In genomic region chr19:3667155-3667895, GRCm38 (mm10) we compare ENCODE assay signal across 8 mouse cellular contexts. TPM values are rescaled to one million over a fixed set of nuclear protein-coding genes. Genes with fewer than 3 reads are reported as not detected.
A peak's percentile ranks its signal among the peaks of the same experiment; 100 is the strongest.
DNase-seq lines count a peak whose midpoint lies in the region; ATAC-seq and TF ChIP-seq lines count a peak whose summit lies in the region.
"Had no signal": no experiment of that assay in that cellular context is flagged by ENCODE, and none has a peak within 500 bp of the region (broad histone marks: within the 10 kb centered on the region; RNA-seq: fewer than 3 reads in every experiment).

No protein-coding gene starts in this region.

- TF ChIP-seq CTCF in intestine, postnatal 0 days (IDR thresholded peaks at IDR 0.05; ENCODE audit: low read depth): no peak

- H3K27me3 ChIP-seq in intestine, embryonic 16.5 days (replicated peaks; ENCODE audit: control insufficient read depth, insufficient read depth, low read length): no peaks in the 10 kb centered on the region
- H3K27me3 ChIP-seq in intestine, postnatal 0 days (replicated peaks; ENCODE audit: control insufficient read depth, insufficient read depth, low read length): no peaks in the 10 kb centered on the region
- H3K27me3 ChIP-seq in embryonic facial prominence, embryonic 15.5 days: no peaks in the 10 kb centered on the region
- H3K27me3 ChIP-seq in midbrain, embryonic 16.5 days (ENCODE audit: control insufficient read depth, insufficient read depth, low read depth, low read length): no peaks in the 10 kb centered on the region

- no peak overlapping the region for H3K4me2 ChIP-seq in intestine, embryonic 16.5 days (ENCODE audit: low read depth, low read length)
- no peak overlapping the region for H3K4me2 ChIP-seq in intestine, postnatal 0 days (replicated peaks; ENCODE audit: low read depth)
- H3K4me2 ChIP-seq in embryonic facial prominence, embryonic 15.5 days (replicated peaks): no peak overlapping the region
- H3K4me2 ChIP-seq in midbrain, embryonic 16.5 days (ENCODE audit: low read length): no peak overlapping the region

- peak; percentile 83 for DNase-seq in adipocyte (ENCODE audit: low spot score)
- peak; percentile 47 to 63 for DNase-seq in kidney, postnatal 4 days
- DNase-seq in embryo, embryonic 11 days: no peak

- H3K36me3 ChIP-seq in intestine, embryonic 16.5 days (ENCODE audit: control insufficient read depth, insufficient read depth, low read length): no peaks in the 10 kb centered on the region
- no peaks in the 10 kb centered on the region for H3K36me3 ChIP-seq in intestine, postnatal 0 days (ENCODE audit: control insufficient read depth, insufficient read depth)
- H3K36me3 ChIP-seq in embryonic facial prominence, embryonic 15.5 days: peaks cover 11% of the 10 kb centered on the region
- no peaks in the 10 kb centered on the region for H3K36me3 ChIP-seq in midbrain, embryonic 16.5 days (ENCODE audit: control insufficient read depth, insufficient read depth, low read length)

- peaks cover 48% of the 10 kb centered on the region for H3K4me1 ChIP-seq in intestine, embryonic 16.5 days (ENCODE audit: control insufficient read depth, insufficient read depth, low read length)
- no peaks in the 10 kb centered on the region; the same call in 1 of the 2 replicates for H3K4me1 ChIP-seq in intestine, postnatal 0 days (replicated peaks; ENCODE audit: control insufficient read depth, insufficient read depth, low read length)
- H3K4me1 ChIP-seq in embryonic facial prominence, embryonic 15.5 days: peaks cover 74% of the 10 kb centered on the region
- H3K4me1 ChIP-seq in midbrain, embryonic 16.5 days (ENCODE audit: control insufficient read depth, insufficient read depth, low read length): no peaks in the 10 kb centered on the region

- H3K4me3 ChIP-seq in intestine, embryonic 16.5 days (ENCODE audit: low read length): no peak overlapping the region
- H3K4me3 ChIP-seq in intestine, postnatal 0 days (ENCODE audit: low read depth, low read length): no peak overlapping the region
- no peak overlapping the region for H3K4me3 ChIP-seq in embryonic facial prominence, embryonic 15.5 days (replicated peaks)
- H3K4me3 ChIP-seq in midbrain, embryonic 16.5 days (ENCODE audit: low read depth, low read length): no peak overlapping the region
- H3K4me3 ChIP-seq: midbrain, embryonic 10.5 days had no signal

- ATAC-seq in intestine, embryonic 16.5 days: no peak
- no peak for ATAC-seq in intestine, postnatal 0 days
- ATAC-seq in embryonic facial prominence, embryonic 15.5 days (ENCODE audit: insufficient number of reproducible peaks, low FRiP score, low TSS enrichment, low read depth): no peak
- ATAC-seq in midbrain, embryonic 16.5 days: no peak

- H3K9ac ChIP-seq in intestine, embryonic 16.5 days (ENCODE audit: low read depth, low read length): no peak overlapping the region
- H3K9ac ChIP-seq in intestine, postnatal 0 days (ENCODE audit: low read depth, low read length): no peak overlapping the region
- H3K9ac ChIP-seq in embryonic facial prominence, embryonic 15.5 days: no peak overlapping the region
- no peak overlapping the region for H3K9ac ChIP-seq in midbrain, embryonic 16.5 days (ENCODE audit: low read depth, low read length)

- H3K9me3 ChIP-seq in intestine, embryonic 16.5 days (ENCODE audit: control insufficient read depth, low read length): no peaks in the 10 kb centered on the region
- H3K9me3 ChIP-seq in intestine, postnatal 0 days (ENCODE audit: control insufficient read depth): no peaks in the 10 kb centered on the region
- no peaks in the 10 kb centered on the region for H3K9me3 ChIP-seq in embryonic facial prominence, embryonic 15.5 days (replicated peaks)
- no peaks in the 10 kb centered on the region for H3K9me3 ChIP-seq in midbrain, embryonic 16.5 days (replicated peaks; ENCODE audit: control insufficient read depth, low read length, poor library complexity, severe bottlenecking)

- 0 out of 2 replicates have a peak overlapping the region, but pooled peaks have one; percentile 10 for H3K27ac ChIP-seq in intestine, embryonic 16.5 days (ENCODE audit: low read length)
- H3K27ac ChIP-seq in intestine, postnatal 0 days (ENCODE audit: low read depth, low read length): no peak overlapping the region
- H3K27ac ChIP-seq in embryonic facial prominence, embryonic 15.5 days (replicated peaks): peak overlapping the region; percentile 85
- H3K27ac ChIP-seq in midbrain, embryonic 16.5 days (ENCODE audit: low read length): no peak overlapping the region
- H3K27ac ChIP-seq: midbrain, embryonic 10.5 days had no signal

- WGBS in intestine, embryonic 16.5 days: 72% methylated on average over 6 of the region's 6 CpGs
- WGBS in intestine, postnatal 0 days: 63% methylated on average over 6 of the region's 6 CpGs
- WGBS in embryonic facial prominence, embryonic 15.5 days: 54% methylated on average over 6 of the region's 6 CpGs
- WGBS in midbrain, embryonic 16.5 days: 87% methylated on average over 6 of the region's 6 CpGs

RNA-seq across cellular contexts. Expression of gene Lrp5, which starts 19.0 kb away (rescaled TPM):
- polyA plus RNA-seq in intestine, embryonic 16.5 days (2015; fragmentation: Nextera tagmentation; extraction: Ambion mirVana): 4.2 and 4.4 TPM in 2 replicates
- polyA plus RNA-seq in intestine, postnatal 0 days (2015; fragmentation: Nextera tagmentation; extraction: Ambion mirVana): 2.8 and 3.2 TPM in 2 replicates
- 7.7 and 8.6 TPM in 2 replicates for polyA plus RNA-seq in embryonic facial prominence, embryonic 15.5 days (2015; fragmentation: Nextera tagmentation; extraction: Ambion mirVana)
- 0.89 and 0.92 TPM in 2 replicates for polyA plus RNA-seq in midbrain, embryonic 16.5 days (2015; fragmentation: Nextera tagmentation; extraction: Ambion mirVana)

RNA-seq across cellular contexts. Expression of gene 1810055G02Rik, which starts 40.8 kb away (rescaled TPM):
- polyA plus RNA-seq in intestine, embryonic 16.5 days (2015; fragmentation: Nextera tagmentation; extraction: Ambion mirVana): 53.8 and 65.6 TPM in 2 replicates
- 215 and 238 TPM in 2 replicates for polyA plus RNA-seq in intestine, postnatal 0 days (2015; fragmentation: Nextera tagmentation; extraction: Ambion mirVana)
- 54.4 and 55.9 TPM in 2 replicates for polyA plus RNA-seq in embryonic facial prominence, embryonic 15.5 days (2015; fragmentation: Nextera tagmentation; extraction: Ambion mirVana)
- polyA plus RNA-seq in midbrain, embryonic 16.5 days (2015; fragmentation: Nextera tagmentation; extraction: Ambion mirVana): 33.3 and 33.4 TPM in 2 replicates

Comparison
In these comparisons a context has a peak if more than half of its experiments do, and no peak if none do; other contexts are left out.
1. H3K27ac ChIP-seq: peak in intestine, embryonic 16.5 days (single experiment) and embryonic facial prominence, embryonic 15.5 days (single experiment); none in intestine, postnatal 0 days (single experiment) and midbrain, embryonic 16.5 days (single experiment).